Mouse (Mus musculus) embryonic fibroblast, embryonic 13.5 days (primary cell): Measurements from ENCODE around the gene Akap6. TPM values are rescaled to one million over a fixed set of nuclear protein-coding genes. Genes with fewer than 3 reads are reported as not detected.

Source experiments
- H3K27ac ChIP-seq: 2 replicates; pipeline ENCODE4 v1.5.1; 2012; ENCODE audit warnings: low read length, control low read depth, inconsistent platforms; ENCODE audit not compliant: insufficient read depth
- H3K4me1 ChIP-seq: 2 replicates; pipeline ENCODE4 v1.6.1; 2011; ENCODE audit warnings: low read length; ENCODE audit not compliant: control insufficient read depth, insufficient read depth
- H3K4me3 ChIP-seq: 2 replicates; pipeline ENCODE4 v1.5.1; 2011; ENCODE audit warnings: mild to moderate bottlenecking, control low read depth, low read length; ENCODE audit not compliant: insufficient read depth
- CTCF ChIP-seq: IDR thresholded peaks from 2 replicates; pipeline ENCODE4 v1.5.1; 2011; ENCODE audit warnings: mild to moderate bottlenecking, control low read depth, low read length, moderate library complexity, borderline replicate concordance; ENCODE audit not compliant: insufficient read depth
- POLR2A ChIP-seq: IDR thresholded peaks from 2 replicates; pipeline ENCODE4 v1.6.1; 2011; ENCODE audit warnings: low read depth, mild to moderate bottlenecking, control low read depth, low read length, moderate library complexity
- polyA plus RNA-seq: library from polyadenylated mRNA; stranded (reverse); fragments of >200 nt; gene quantifications from 2 replicates; pipeline ENCODE4 v1.2.4, GENCODE M21; 2011; ENCODE audit warnings: low read depth; ENCODE audit not compliant: missing spikeins, insufficient read length

Gene Akap6
- polyA plus RNA-seq, 1 experiment: 1.3 TPM

GRCm38 (mm10) chr12:52741801-52742200, 42.6 kb downstream of the Akap6 start:
- no peak overlapping the region for H3K27ac ChIP-seq
- TF ChIP-seq CTCF (no peak), POLR2A (no peak)
- no peak overlapping the region for H3K4me3 ChIP-seq
- no peaks in the 10 kb centered on the region for H3K4me1 ChIP-seq

- no peak for TF ChIP-seq POLR2A
- TF ChIP-seq CTCF: no peak
- H3K4me3 ChIP-seq: no peak overlapping the region
- no peak overlapping the region for H3K27ac ChIP-seq
- H3K4me1 ChIP-seq: no peaks in the 10 kb centered on the region
Observed at GRCm38 (mm10) chr12:52750006-52750405, 50.8 kb downstream of the Akap6 start.

GRCm38 (mm10) chr12:52755649-52756048, 56.5 kb downstream of the Akap6 start:
- TF ChIP-seq POLR2A (no peak), CTCF (no peak)
- Histone ChIP-seq H3K4me3 (no peak overlapping the region), H3K27ac (no peak overlapping the region), H3K4me1 (no peaks in the 10 kb centered on the region)

GRCm38 (mm10) chr12:52757881-52758280, 58.7 kb downstream of the Akap6 start:
- H3K4me3 ChIP-seq: no peak overlapping the region
- TF ChIP-seq POLR2A: no peak
- TF ChIP-seq CTCF: no peak
- no peaks in the 10 kb centered on the region for H3K4me1 ChIP-seq
- H3K27ac ChIP-seq: no peak overlapping the region

GRCm38 (mm10) chr12:52764046-52764445, 64.9 kb downstream of the Akap6 start:
- no peak for TF ChIP-seq POLR2A
- no peak for TF ChIP-seq CTCF
- Histone ChIP-seq H3K27ac (no peak overlapping the region), H3K4me3 (no peak overlapping the region), H3K4me1 (no peaks in the 10 kb centered on the region)

- H3K27ac ChIP-seq: no peak overlapping the region
- no peak for TF ChIP-seq CTCF
- no peak for TF ChIP-seq POLR2A
- H3K4me1 ChIP-seq: no peaks in the 10 kb centered on the region
- H3K4me3 ChIP-seq: no peak overlapping the region
Observed at GRCm38 (mm10) chr12:52764810-52765209, 65.6 kb downstream of the Akap6 start.

- Histone ChIP-seq H3K27ac (no peak overlapping the region), H3K4me3 (no peak overlapping the region), H3K4me1 (no peaks in the 10 kb centered on the region; the same call in 1 of the 2 replicates)
- TF ChIP-seq POLR2A (no peak), CTCF (no peak)
Observed at GRCm38 (mm10) chr12:52769561-52769960, 70.4 kb downstream of the Akap6 start.

- Histone ChIP-seq H3K4me1 (no peaks in the 10 kb centered on the region; the same call in 1 of the 2 replicates), H3K4me3 (no peak overlapping the region), H3K27ac (no peak overlapping the region)
- TF ChIP-seq POLR2A (no peak), CTCF (no peak)
Observed at GRCm38 (mm10) chr12:52771931-52772330, 72.7 kb downstream of the Akap6 start.

GRCm38 (mm10) chr12:52772494-52773280, 73.5 kb downstream of the Akap6 start:
- Histone ChIP-seq H3K4me3 (no peak overlapping the region), H3K27ac (no peak overlapping the region), H3K4me1 (no peaks in the 10 kb centered on the region; the same call in 1 of the 2 replicates)
- TF ChIP-seq CTCF (no peak), POLR2A (no peak)

GRCm38 (mm10) chr12:52773847-52774246, 74.7 kb downstream of the Akap6 start:
- Histone ChIP-seq H3K4me1 (no peaks in the 10 kb centered on the region; the same call in 1 of the 2 replicates), H3K4me3 (no peak overlapping the region), H3K27ac (no peak overlapping the region)
- no peak for TF ChIP-seq CTCF
- no peak for TF ChIP-seq POLR2A
